8 mouse cellular contexts compared by ENCODE assay signal in genomic region chr1:40115271-40115670, GRCm38 (mm10). TPM values are rescaled to one million over a fixed set of nuclear protein-coding genes. Genes with fewer than 3 reads are reported as not detected.
DNase-seq lines count a peak whose midpoint lies in the region; ATAC-seq lines count a peak whose summit lies in the region.

No protein-coding gene starts in this region.

- DNase-seq in heart, adult 11 months = peak; percentile 68
- DNase-seq in ovary, postnatal 14 days (ENCODE audit: low spot score) = peak; percentile 38
- no peak for DNase-seq in ovary, postnatal 36 days (ENCODE audit: low spot score)
- peak; percentile 81 for DNase-seq in ZHBTc4 (ENCODE audit: low read depth, low spot score)
- DNase-seq in embryonic facial prominence, embryonic 14.5 days (ENCODE audit: low spot score) = peak; percentile 53
- peak; percentile 74 for DNase-seq in lung, postnatal 25 days (ENCODE audit: low spot score)
- no peak for DNase-seq in spleen, postnatal 10 days (ENCODE audit: low spot score in 2 of 2)

- H3K4me3 ChIP-seq in heart, embryonic 11.5 days (ENCODE audit: low read depth, low read length) = no peak overlapping the region
- no peak overlapping the region for H3K4me3 ChIP-seq in embryonic facial prominence, embryonic 14.5 days (ENCODE audit: low read depth, low read length)

- H3K4me1 ChIP-seq in heart, embryonic 11.5 days (ENCODE audit: control insufficient read depth, insufficient read depth, low read length) = no peaks in the 10 kb centered on the region
- H3K4me1 ChIP-seq in embryonic facial prominence, embryonic 14.5 days (ENCODE audit: control insufficient read depth, insufficient read depth, low read length) = peaks cover 4% of the 10 kb centered on the region; the same call in 1 of the 2 replicates

- ATAC-seq in heart, embryonic 11.5 days (replicated peaks; ENCODE audit: insufficient number of reproducible peaks, low FRiP score, low TSS enrichment) = no peak
- no peak for ATAC-seq in embryonic facial prominence, embryonic 14.5 days (ENCODE audit: low read depth)

- H3K36me3 ChIP-seq in heart, embryonic 11.5 days (ENCODE audit: control insufficient read depth, insufficient read depth, low read length) = no peaks in the 10 kb centered on the region
- no peaks in the 10 kb centered on the region for H3K36me3 ChIP-seq in embryonic facial prominence, embryonic 14.5 days (ENCODE audit: control insufficient read depth, insufficient read depth, low read length)

- H3K27ac ChIP-seq in heart, embryonic 11.5 days (ENCODE audit: low read depth, low read length) = no peak overlapping the region
- H3K27ac ChIP-seq in embryonic facial prominence, embryonic 14.5 days (replicated peaks; ENCODE audit: low read depth, low read length) = no peak overlapping the region

- no peak overlapping the region for H3K4me2 ChIP-seq in heart, embryonic 11.5 days
- no peak overlapping the region for H3K4me2 ChIP-seq in embryonic facial prominence, embryonic 14.5 days (ENCODE audit: low read depth, low read length)

- H3K27me3 ChIP-seq in heart, embryonic 11.5 days (ENCODE audit: control insufficient read depth, insufficient read depth, low read length) = no peaks in the 10 kb centered on the region
- no peaks in the 10 kb centered on the region for H3K27me3 ChIP-seq in embryonic facial prominence, embryonic 14.5 days (replicated peaks; ENCODE audit: control insufficient read depth, insufficient read depth, low read length)

- 43% methylated on average over 8 of the region's 8 CpGs for WGBS in heart, embryonic 11.5 days (ENCODE audit: insufficient replicate concordance)
- 50% methylated on average over 8 of the region's 8 CpGs for WGBS in embryonic facial prominence, embryonic 14.5 days

- H3K9me3 ChIP-seq in heart, embryonic 11.5 days (replicated peaks; ENCODE audit: control insufficient read depth, low read length) = no peaks in the 10 kb centered on the region
- no peaks in the 10 kb centered on the region for H3K9me3 ChIP-seq in embryonic facial prominence, embryonic 14.5 days (ENCODE audit: control insufficient read depth, low read length)

- H3K9ac ChIP-seq in heart, embryonic 11.5 days (ENCODE audit: low read depth, low read length) = no peak overlapping the region
- no peak overlapping the region for H3K9ac ChIP-seq in embryonic facial prominence, embryonic 14.5 days (ENCODE audit: low read depth, low read length)

RNA-seq across cellular contexts. Expression of gene Il1r2, which starts 41.4 kb away (rescaled TPM):
- polyA plus RNA-seq in heart, embryonic 11.5 days (2014; fragmentation: Nextera tagmentation; extraction: Ambion mirVana) = 0.14 and 0.97 TPM in 2 replicates
- polyA plus RNA-seq in embryonic facial prominence, embryonic 14.5 days (2014; fragmentation: Nextera tagmentation; extraction: Ambion mirVana) = 0.54 and 0.81 TPM in 2 replicates

Comparison
In these comparisons a context has a peak if more than half of its experiments do, and no peak if none do; other contexts are left out.
1. DNase-seq: peak in heart, adult 11 months (single experiment), ovary, postnatal 14 days (single experiment), ZHBTc4 (single experiment), embryonic facial prominence, embryonic 14.5 days (single experiment) and lung, postnatal 25 days (single experiment); none in ovary, postnatal 36 days (single experiment) and spleen, postnatal 10 days (0 of 2).